Mouse (Mus musculus) layer of hippocampus, adult 11-12 months (tissue): Measurements from ENCODE around the gene Zscan4b.
"Not testable (repeated sequence)": the region's sequence is repeated elsewhere in the genome, so short reads cannot be mapped to it uniquely, and the experiment has no call there.

ENCODE experiments used
- DNase-seq: peaks from one replicate; pipeline ENCODE4 v3.0.0; 2022; ENCODE audit warnings: low spot score

The Zscan4b gene

DNA sequence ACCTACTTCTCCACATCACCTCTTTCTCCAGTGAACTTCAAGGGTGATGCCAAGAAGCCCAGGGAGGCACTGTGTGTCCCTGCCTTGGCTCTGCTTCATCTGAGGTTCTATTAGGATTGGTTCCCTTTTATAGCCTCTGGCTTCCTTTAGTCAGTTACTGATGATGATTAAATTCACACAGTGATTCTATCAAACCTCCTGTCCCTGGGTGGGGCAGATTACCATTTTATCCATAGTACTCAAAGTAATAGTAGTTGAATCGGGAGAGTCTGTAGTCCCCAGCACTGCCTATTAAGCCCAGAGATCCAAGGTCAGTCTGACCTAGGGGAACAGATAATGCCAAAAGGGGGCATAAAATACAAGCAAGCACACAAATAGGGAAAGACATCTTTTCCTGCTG is at the start of gene Zscan4b:
Zscan4b (minus strand) TSS at position 101 of the 400 bp plus-strand sequence.
- not testable (repeated sequence) for DNase-seq
